Mouse (Mus musculus) intestine, embryonic 16.5 days (tissue): ENCODE data around the gene Dnlz. TPM values are rescaled to one million over a fixed set of nuclear protein-coding genes. Genes with fewer than 3 reads are reported as not detected.

Source experiments
- ATAC-seq: fragments of 200-750 bp; cut with Nextera tagmentation; 2 replicates; pipeline ENCODE4 v1.8.0; 2017; ENCODE audit warnings: moderate TSS enrichment, moderate library complexity
- H3K27ac ChIP-seq: fragments of 300-500 bp; sonication (generic); 2 replicates; pipeline ENCODE4 v1.5.1; 2014; ENCODE audit warnings: mild to moderate bottlenecking, low read length
- H3K27me3 ChIP-seq: fragments of 300-500 bp; sonication (generic); replicated peaks from 2 replicates; pipeline ENCODE4 v1.6.1; 2014; ENCODE audit warnings: low read length, control low read depth, mixed read lengths; ENCODE audit not compliant: control insufficient read depth, insufficient read depth
- H3K36me3 ChIP-seq: fragments of 300-500 bp; sonication (generic); 2 replicates; pipeline ENCODE4 v1.6.1; 2014; ENCODE audit warnings: low read length, control low read depth; ENCODE audit not compliant: control insufficient read depth, insufficient read depth
- H3K4me1 ChIP-seq: fragments of 300-500 bp; sonication (generic); 2 replicates; pipeline ENCODE4 v1.6.1; 2014; ENCODE audit warnings: low read length, control low read depth, mixed read lengths; ENCODE audit not compliant: control insufficient read depth, insufficient read depth
- H3K4me2 ChIP-seq: fragments of 300-500 bp; sonication (generic); 2 replicates; pipeline ENCODE4 v1.6.1; 2014; ENCODE audit warnings: low read depth, low read length, control low read depth
- H3K4me3 ChIP-seq: fragments of 300-500 bp; sonication (generic); 2 replicates; pipeline ENCODE4 v1.5.1; 2014; ENCODE audit warnings: mild to moderate bottlenecking, low read length
- H3K9ac ChIP-seq: fragments of 300-500 bp; sonication (generic); 2 replicates; pipeline ENCODE4 v1.6.1; 2014; ENCODE audit warnings: low read depth, low read length
- H3K9me3 ChIP-seq: fragments of 300-500 bp; sonication (generic); 2 replicates; pipeline ENCODE4 v1.6.1; 2016; ENCODE audit warnings: low read length, control low read depth; ENCODE audit not compliant: control insufficient read depth
- WGBS: fragments of 180-500 bp; shearing (Covaris S2); extraction: QIAGEN DNeasy Blood & Tissue Kit; methylation state at CpG from one replicate; pipeline ENCODE4 v1.1.7; 2014; 5-methylcytosine and 5-hydroxymethylcytosine counted together
- polyA plus RNA-seq: library from polyadenylated mRNA; unstranded; fragments of >200 nt; fragmentation: Nextera tagmentation; extraction: Ambion mirVana; gene quantifications from 2 replicates; pipeline ENCODE4 v1.2.1, GENCODE M21; 2015

The Dnlz gene
- 23.3 and 24.1 TPM in 2 replicates for polyA plus RNA-seq

GRCm38 (mm10) chr2:26351358-26352290 is at the start of gene Dnlz:
Dnlz (minus strand) TSS chr2:26352110.
- Histone ChIP-seq H3K4me1 (peaks cover 15% of the 10 kb centered on the region), H3K36me3 (no peaks in the 10 kb centered on the region), H3K27me3 (no peaks in the 10 kb centered on the region), H3K4me3 (peak within 1 kb of the TSS; percentile 83), H3K9ac (peak within 1 kb of the TSS; percentile 97), H3K4me2 (peak within 1 kb of the TSS; percentile 98), H3K27ac (peak within 1 kb of the TSS; percentile 86), H3K9me3 (no peaks in the 10 kb centered on the region)
- peak; percentile 84 for ATAC-seq
- 2% methylated on average over 62 of the region's 62 CpGs for WGBS

- Histone ChIP-seq H3K27ac (no peak overlapping the region), H3K4me3 (no peak overlapping the region), H3K36me3 (peaks cover 23% of the 10 kb centered on the region; the same call in 1 of the 2 replicates), H3K9me3 (no peaks in the 10 kb centered on the region), H3K27me3 (no peaks in the 10 kb centered on the region), H3K9ac (no peak overlapping the region), H3K4me2 (no peak overlapping the region), H3K4me1 (peaks cover 7% of the 10 kb centered on the region)
- WGBS = 92% methylated on average over 4 of the region's 4 CpGs
- no peak for ATAC-seq
These were observed 49.1 kb upstream of the Dnlz start for GRCm38 (mm10) chr2:26401023-26401422.

- ATAC-seq = no peak
- H3K36me3 ChIP-seq = peaks cover 28% of the 10 kb centered on the region
- H3K27ac ChIP-seq = no peak overlapping the region
- no peaks in the 10 kb centered on the region for H3K9me3 ChIP-seq
- H3K4me2 ChIP-seq = no peak overlapping the region
- H3K4me1 ChIP-seq = no peaks in the 10 kb centered on the region
- H3K27me3 ChIP-seq = no peaks in the 10 kb centered on the region
- WGBS = 88% methylated on average over 5 of the region's 5 CpGs
- no peak overlapping the region for H3K9ac ChIP-seq
- no peak overlapping the region for H3K4me3 ChIP-seq
These were observed 48.4 kb upstream of the Dnlz start for GRCm38 (mm10) chr2:26400296-26400695.

GRCm38 (mm10) chr2:26399647-26400046 is 47.7 kb upstream of the Dnlz start:
- peaks cover 33% of the 10 kb centered on the region for H3K36me3 ChIP-seq
- no peaks in the 10 kb centered on the region for H3K4me1 ChIP-seq
- WGBS = 72% methylated on average over 5 of the region's 5 CpGs
- H3K9me3 ChIP-seq = no peaks in the 10 kb centered on the region
- no peak overlapping the region for H3K9ac ChIP-seq
- ATAC-seq = no peak
- H3K27me3 ChIP-seq = no peaks in the 10 kb centered on the region
- H3K27ac ChIP-seq = no peak overlapping the region
- H3K4me2 ChIP-seq = no peak overlapping the region
- H3K4me3 ChIP-seq = no peak overlapping the region

GRCm38 (mm10) chr2:26398978-26399377 is 47.1 kb upstream of the Dnlz start:
- peaks cover 39% of the 10 kb centered on the region for H3K36me3 ChIP-seq
- H3K4me3 ChIP-seq = no peak overlapping the region
- H3K4me2 ChIP-seq = no peak overlapping the region
- no peaks in the 10 kb centered on the region for H3K9me3 ChIP-seq
- ATAC-seq = no peak
- H3K9ac ChIP-seq = no peak overlapping the region
- H3K27me3 ChIP-seq = no peaks in the 10 kb centered on the region
- no peaks in the 10 kb centered on the region for H3K4me1 ChIP-seq
- H3K27ac ChIP-seq = no peak overlapping the region
- 87% methylated on average over 8 of the region's 8 CpGs for WGBS

- no peak overlapping the region for H3K27ac ChIP-seq
- no peak overlapping the region for H3K9ac ChIP-seq
- H3K9me3 ChIP-seq = no peaks in the 10 kb centered on the region
- peaks cover 15% of the 10 kb centered on the region for H3K4me1 ChIP-seq
- no peak overlapping the region for H3K4me3 ChIP-seq
- H3K27me3 ChIP-seq = no peaks in the 10 kb centered on the region
- no peak for ATAC-seq
- WGBS = 89% methylated on average over 6 of the region's 6 CpGs
- H3K36me3 ChIP-seq = peaks cover 32% of the 10 kb centered on the region
- no peak overlapping the region for H3K4me2 ChIP-seq
These were observed 39.7 kb upstream of the Dnlz start for GRCm38 (mm10) chr2:26391617-26392016.

GRCm38 (mm10) chr2:26390954-26391353 is 39.0 kb upstream of the Dnlz start:
- Histone ChIP-seq H3K4me3 (no peak overlapping the region), H3K4me1 (peaks cover 15% of the 10 kb centered on the region), H3K9ac (no peak overlapping the region), H3K27ac (no peak overlapping the region), H3K27me3 (no peaks in the 10 kb centered on the region), H3K9me3 (no peaks in the 10 kb centered on the region), H3K4me2 (no peak overlapping the region), H3K36me3 (peaks cover 36% of the 10 kb centered on the region)
- 82% methylated on average over 3 of the region's 3 CpGs for WGBS
- no peak for ATAC-seq

- H3K36me3 ChIP-seq = peaks cover 28% of the 10 kb centered on the region
- no peaks in the 10 kb centered on the region for H3K9me3 ChIP-seq
- H3K27me3 ChIP-seq = no peaks in the 10 kb centered on the region
- peak within 1 kb of the TSS; percentile 92 for H3K4me3 ChIP-seq
- peak within 1 kb of the TSS; percentile 52 for H3K27ac ChIP-seq
- H3K9ac ChIP-seq = peak within 1 kb of the TSS; percentile 94
- peaks cover 15% of the 10 kb centered on the region for H3K4me1 ChIP-seq
- peak; percentile 95 for ATAC-seq
- WGBS = under 1% methylated on average over 58 of the region's 60 CpGs
- H3K4me2 ChIP-seq = peak within 1 kb of the TSS; percentile 88
These were observed 37.3 kb upstream of the Dnlz start, which contains the start of the genes Entr1 and Pmpca for GRCm38 (mm10) chr2:26389154-26389690. Entr1 (minus strand) TSS chr2:26389316. Pmpca (plus strand) TSS chr2:26389339.

- Histone ChIP-seq H3K4me3 (peak overlapping the region; percentile 92), H3K27ac (peak overlapping the region; percentile 39), H3K36me3 (peaks cover 25% of the 10 kb centered on the region), H3K4me2 (peak overlapping the region; percentile 83), H3K9ac (peak overlapping the region; percentile 94), H3K27me3 (no peaks in the 10 kb centered on the region), H3K9me3 (no peaks in the 10 kb centered on the region), H3K4me1 (peaks cover 15% of the 10 kb centered on the region)
- ATAC-seq = peak; percentile 76
- 0% methylated on average over 35 of the region's 45 CpGs for WGBS
These were observed 36.8 kb upstream of the Dnlz start for GRCm38 (mm10) chr2:26388682-26389153.
